Mouse (Mus musculus): ENCODE measurements around the gene Gm47959.

GRCm38 (mm10) chr1:83044882-83045427 is 44.6 kb downstream of the Gm47959 start, which contains the start of gene Gm47969:
- no peak for TF ChIP-seq CTCF (IDR thresholded peaks at IDR 0.05; ENCODE audit: control insufficient read depth, insufficient read depth, low read length)
- no peak for TF ChIP-seq POLR2A (IDR thresholded peaks at IDR 0.05; ENCODE audit: borderline replicate concordance, control insufficient read depth, low read depth, low read length)
